Mouse (Mus musculus): ENCODE measurements around the gene Mid1ip1.

- TF ChIP-seq CTCF (IDR thresholded peaks at IDR 0.05; ENCODE audit: low read depth) (no peak), EP300 (IDR thresholded peaks at IDR 0.05; ENCODE audit: low read depth) (no peak)
Measured at GRCm38 (mm10) chrX:10706728-10707127, 8.1 kb upstream of the Mid1ip1 start.

Measured in heart, postnatal 0 days (tissue).